Mouse (Mus musculus) G1E (cell line): Measurements from ENCODE around the gene Dpp4. TPM values are rescaled to one million over a fixed set of nuclear protein-coding genes. Genes with fewer than 3 reads are reported as not detected.

ENCODE experiments used
- ATAC-seq: 2 replicates; pipeline ENCODE4 v1.8.0; 2016; ENCODE audit warnings: mild to moderate bottlenecking; ENCODE audit not compliant: insufficient number of reproducible peaks, poor library complexity, low FRiP score, severe bottlenecking; ENCODE audit errors: extremely low read depth
- DNase-seq: peaks from one replicate; pipeline ENCODE4 v3.0.0; 2012; ENCODE audit warnings: low spot score
- H3K27me3 ChIP-seq: 2 replicates; pipeline ENCODE4 v1.6.1; 2012; ENCODE audit warnings: mild to moderate bottlenecking, low read length, inconsistent platforms; ENCODE audit not compliant: insufficient read depth
- H3K36me3 ChIP-seq: replicated peaks from 2 replicates; pipeline ENCODE3; 2012; ENCODE audit warnings: mild to moderate bottlenecking, inconsistent platforms
- H3K4me1 ChIP-seq: 2 replicates; pipeline ENCODE4 v1.6.1; 2012; ENCODE audit warnings: low read depth, low read length, inconsistent platforms, mixed read lengths; ENCODE audit not compliant: insufficient read depth
- H3K4me3 ChIP-seq: 2 replicates; pipeline ENCODE4 v1.5.1; 2012; ENCODE audit warnings: low read depth, mild to moderate bottlenecking, inconsistent platforms, low read length, moderate library complexity, mixed read lengths
- H3K9me3 ChIP-seq: replicated peaks from 2 replicates; pipeline ENCODE4 v1.6.1; 2012; ENCODE audit warnings: inconsistent platforms
- CTCF ChIP-seq: IDR thresholded peaks from 2 replicates; pipeline ENCODE4 v1.5.1; 2012; ENCODE audit warnings: low read depth, low read length, inconsistent platforms, mixed read lengths
- GATA1 ChIP-seq: IDR thresholded peaks from 2 replicates; pipeline ENCODE4 v1.6.1; 2012; ENCODE audit warnings: borderline replicate concordance, low read length, inconsistent platforms, mixed read lengths
- GATA2 ChIP-seq: IDR thresholded peaks from 2 replicates; pipeline ENCODE4 v1.6.1; 2012; ENCODE audit warnings: low read depth, low read length, inconsistent platforms, borderline replicate concordance
- POLR2AphosphoS5 ChIP-seq: IDR thresholded peaks from 2 replicates; pipeline ENCODE4 v1.6.1; 2012; ENCODE audit warnings: low read depth, low read length, inconsistent platforms; ENCODE audit not compliant: insufficient replicate concordance
- TAL1 ChIP-seq: conservative IDR thresholded peaks from 2 replicates; pipeline ENCODE4 v1.6.1; 2012; ENCODE audit warnings: low read depth, low read length, inconsistent platforms, mixed read lengths
- polyA plus RNA-seq: library from polyadenylated mRNA; stranded (reverse); fragments of >175 nt; gene quantifications from 2 replicates; pipeline ENCODE4 v1.2.3, GENCODE M21; 2012
- total RNA-seq, 2 experiments: library from RNA; stranded (forward) in 1 of 2; stranded (reverse) in 1 of 2; fragments of 200-1000 nt in 1 of 2; fragments of >200 nt in 1 of 2; fragmentation: Nextera tagmentation in 1 of 2; gene quantifications; 2 replicates each; pipeline ENCODE4 v1.2.3; 2014 to 2017

Gene Dpp4
- total and polyA plus RNA-seq, 3 experiments: 0.04 to 2.3 (median 0.27) TPM

- H3K36me3 ChIP-seq: peaks cover 20% of the 10 kb centered on the region
- no peak for ATAC-seq
- H3K4me3 ChIP-seq: no peak overlapping the region
- DNase-seq: no peak
- H3K4me1 ChIP-seq: peaks cover 4% of the 10 kb centered on the region; the same call in 1 of the 2 replicates
- H3K9me3 ChIP-seq: no peaks in the 10 kb centered on the region
- no peaks in the 10 kb centered on the region; the same call in 1 of the 2 replicates for H3K27me3 ChIP-seq
- TF ChIP-seq TAL1 (no peak), CTCF (no peak), GATA2 (no peak), GATA1 (no peak), POLR2AphosphoS5 (no peak)
Measured at GRCm38 (mm10) chr2:62370048-62370447, 42.0 kb downstream of the Dpp4 start.

GRCm38 (mm10) chr2:62368349-62369053 lies 43.5 kb downstream of the Dpp4 start:
- DNase-seq: no peak
- no peak for TF ChIP-seq TAL1
- no peak for TF ChIP-seq POLR2AphosphoS5
- TF ChIP-seq GATA1: no peak
- TF ChIP-seq GATA2: no peak
- no peak for TF ChIP-seq CTCF
- Histone ChIP-seq H3K36me3 (peaks cover 21% of the 10 kb centered on the region), H3K9me3 (no peaks in the 10 kb centered on the region), H3K27me3 (no peaks in the 10 kb centered on the region; the same call in 1 of the 2 replicates), H3K4me1 (peaks cover 18% of the 10 kb centered on the region), H3K4me3 (no peak overlapping the region)
- no peak for ATAC-seq

- Histone ChIP-seq H3K4me1 (peaks cover 34% of the 10 kb centered on the region), H3K9me3 (no peaks in the 10 kb centered on the region), H3K36me3 (peaks cover 25% of the 10 kb centered on the region), H3K27me3 (peaks cover 3% of the 10 kb centered on the region; the same call in 1 of the 2 replicates), H3K4me3 (no peak overlapping the region)
- ATAC-seq (peak; percentile 25), DNase-seq (no peak)
- TF ChIP-seq GATA1: no peak
- TF ChIP-seq POLR2AphosphoS5: no peak
- no peak for TF ChIP-seq GATA2
- TF ChIP-seq TAL1: no peak
- TF ChIP-seq CTCF: no peak
Measured at GRCm38 (mm10) chr2:62363606-62364005, 48.4 kb downstream of the Dpp4 start.

- peaks cover 34% of the 10 kb centered on the region for H3K4me1 ChIP-seq
Measured at GRCm38 (mm10) chr2:62362211-62362610, 49.8 kb downstream of the Dpp4 start.

GRCm38 (mm10) chr2:62361514-62361913 lies 50.5 kb downstream of the Dpp4 start:
- TF ChIP-seq CTCF (no peak), TAL1 (no peak), GATA1 (no peak), GATA2 (no peak), POLR2AphosphoS5 (no peak)
- ATAC-seq: no peak

More at GRCm38 (mm10) chr2:62362211-62362610, 49.8 kb downstream of the Dpp4 start:
- no peak for DNase-seq
- ATAC-seq: no peak
- H3K9me3 ChIP-seq: no peaks in the 10 kb centered on the region
- TF ChIP-seq GATA1 (no peak), POLR2AphosphoS5 (no peak), TAL1 (no peak), GATA2 (no peak), CTCF (no peak)
- H3K4me3 ChIP-seq: no peak overlapping the region
- H3K27me3 ChIP-seq: peaks cover 4% of the 10 kb centered on the region; the same call in 1 of the 2 replicates
- H3K36me3 ChIP-seq: peaks cover 18% of the 10 kb centered on the region

GRCm38 (mm10) chr2:62360872-62361271 lies 51.2 kb downstream of the Dpp4 start:
- Histone ChIP-seq H3K36me3 (peaks cover 25% of the 10 kb centered on the region), H3K9me3 (no peaks in the 10 kb centered on the region), H3K27me3 (peaks cover 6% of the 10 kb centered on the region; the same call in 1 of the 2 replicates), H3K4me3 (no peak overlapping the region), H3K4me1 (peaks cover 34% of the 10 kb centered on the region)
- no peak for ATAC-seq
- no peak for TF ChIP-seq POLR2AphosphoS5
- no peak for TF ChIP-seq TAL1
- no peak for TF ChIP-seq GATA2
- TF ChIP-seq CTCF: no peak
- TF ChIP-seq GATA1: no peak
- DNase-seq: no peak

More at GRCm38 (mm10) chr2:62361514-62361913, 50.5 kb downstream of the Dpp4 start:
- Histone ChIP-seq H3K36me3 (peaks cover 24% of the 10 kb centered on the region), H3K4me3 (no peak overlapping the region), H3K4me1 (peaks cover 34% of the 10 kb centered on the region), H3K27me3 (peaks cover 6% of the 10 kb centered on the region; the same call in 1 of the 2 replicates), H3K9me3 (no peaks in the 10 kb centered on the region)
- DNase-seq: no peak
